14 mouse cellular contexts compared by ENCODE assay signal in the genomic region with DNA sequence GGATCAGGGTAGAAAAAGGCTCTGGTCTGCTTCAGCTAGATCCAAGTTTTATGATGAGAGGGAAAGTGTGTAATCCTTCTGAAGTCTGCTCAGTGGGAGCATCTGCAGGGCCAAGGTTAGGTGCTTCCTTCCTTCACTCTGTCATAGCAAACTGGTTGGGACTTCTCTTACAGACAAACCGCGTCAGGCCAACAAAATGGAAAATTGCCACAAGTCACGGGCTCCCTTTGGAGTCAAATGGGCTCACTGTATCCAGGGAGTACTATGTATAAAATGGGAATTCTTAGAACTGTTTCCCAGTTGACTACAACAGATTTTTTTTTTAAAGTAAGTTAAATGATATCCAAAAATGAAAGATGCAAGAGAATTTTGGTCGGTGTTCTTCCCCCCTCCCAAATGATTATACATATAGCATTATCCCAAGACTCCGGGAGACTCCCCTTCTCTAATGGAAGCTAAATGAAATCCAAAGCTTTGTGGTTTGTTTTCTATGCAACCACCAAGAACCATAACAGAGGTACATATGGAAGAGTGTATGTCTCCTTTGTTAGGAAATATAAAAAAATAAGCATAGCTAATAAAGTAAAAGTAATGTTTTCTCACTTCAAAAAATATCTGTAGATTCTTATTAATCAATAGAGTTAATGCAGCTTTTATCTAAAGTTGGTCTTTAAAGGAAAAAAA.
DNase-seq lines count a peak whose midpoint lies in the region; ATAC-seq and TF ChIP-seq lines count a peak whose summit lies in the region.
"Had no signal": no experiment of that assay in that cellular context is flagged by ENCODE, and none has a peak within 500 bp of the region (broad histone marks: within the 10 kb centered on the region; RNA-seq: fewer than 3 reads in every experiment).

No protein-coding gene starts in this region.

- H3K36me3 ChIP-seq in forebrain, embryonic 12.5 days (replicated peaks): no peaks in the 10 kb centered on the region
- no peaks in the 10 kb centered on the region for H3K36me3 ChIP-seq in hindbrain, embryonic 14.5 days (replicated peaks; ENCODE audit: control insufficient read depth, insufficient read depth)
- H3K36me3 ChIP-seq in midbrain, embryonic 16.5 days (ENCODE audit: control insufficient read depth, insufficient read depth, low read length): no peaks in the 10 kb centered on the region
- H3K36me3 ChIP-seq: limb, embryonic 13.5 days had no signal

- H3K4me1 ChIP-seq in forebrain, embryonic 12.5 days: peaks cover 20% of the 10 kb centered on the region
- peaks cover 28% of the 10 kb centered on the region for H3K4me1 ChIP-seq in hindbrain, embryonic 14.5 days (replicated peaks; ENCODE audit: control insufficient read depth, insufficient read depth, low read length)
- H3K4me1 ChIP-seq in midbrain, embryonic 16.5 days (ENCODE audit: control insufficient read depth, insufficient read depth, low read length): peaks cover 27% of the 10 kb centered on the region

- H3K27me3 ChIP-seq in forebrain, embryonic 12.5 days: no peaks in the 10 kb centered on the region
- no peaks in the 10 kb centered on the region for H3K27me3 ChIP-seq in hindbrain, embryonic 14.5 days (ENCODE audit: control insufficient read depth, insufficient read depth, low read length)
- no peaks in the 10 kb centered on the region for H3K27me3 ChIP-seq in midbrain, embryonic 16.5 days (ENCODE audit: control insufficient read depth, insufficient read depth, low read depth, low read length)
- H3K27me3 ChIP-seq: limb, embryonic 13.5 days had no signal

- peak overlapping the region; percentile 94 for H3K27ac ChIP-seq in layer of hippocampus, adult 2 months
- H3K27ac ChIP-seq in forebrain, embryonic 12.5 days: peak overlapping the region; percentile 63
- peak overlapping the region; percentile 87 for H3K27ac ChIP-seq in hindbrain, embryonic 14.5 days
- H3K27ac ChIP-seq in midbrain, embryonic 16.5 days (ENCODE audit: low read length): peak overlapping the region; percentile 86
- H3K27ac ChIP-seq: limb, embryonic 13.5 days had no signal

- H3K4me2 ChIP-seq in forebrain, embryonic 12.5 days: no peak overlapping the region
- H3K4me2 ChIP-seq in hindbrain, embryonic 14.5 days (replicated peaks): peak overlapping the region; percentile 24; the same call in 1 of the 2 replicates
- H3K4me2 ChIP-seq in midbrain, embryonic 16.5 days (ENCODE audit: low read length): no peak overlapping the region; the same call in 1 of the 2 replicates
- H3K4me2 ChIP-seq: limb, embryonic 13.5 days had no signal

- no peak overlapping the region for H3K9ac ChIP-seq in forebrain, embryonic 12.5 days
- no peak overlapping the region for H3K9ac ChIP-seq in hindbrain, embryonic 14.5 days
- no peak overlapping the region for H3K9ac ChIP-seq in midbrain, embryonic 16.5 days (ENCODE audit: low read depth, low read length)
- H3K9ac ChIP-seq: limb, embryonic 13.5 days had no signal

- no peaks in the 10 kb centered on the region for H3K9me3 ChIP-seq in forebrain, embryonic 12.5 days
- no peaks in the 10 kb centered on the region for H3K9me3 ChIP-seq in hindbrain, embryonic 14.5 days (ENCODE audit: control insufficient read depth, low read length)
- H3K9me3 ChIP-seq in midbrain, embryonic 16.5 days (replicated peaks; ENCODE audit: control insufficient read depth, low read length, poor library complexity, severe bottlenecking): no peaks in the 10 kb centered on the region
- H3K9me3 ChIP-seq: limb, embryonic 13.5 days had no signal

- ATAC-seq in forebrain, embryonic 12.5 days (ENCODE audit: low FRiP score): peak; percentile 54
- no peak for ATAC-seq in hindbrain, embryonic 14.5 days (ENCODE audit: low FRiP score)
- peak; percentile 59 for ATAC-seq in midbrain, embryonic 16.5 days
- ATAC-seq: intestine, postnatal 0 days had no signal

- H3K4me3 ChIP-seq in layer of hippocampus, adult 2 months: peak overlapping the region; percentile 10; the same call in 1 of the 2 replicates
- no peak overlapping the region for H3K4me3 ChIP-seq in forebrain, embryonic 12.5 days (replicated peaks)
- no peak overlapping the region for H3K4me3 ChIP-seq in hindbrain, embryonic 14.5 days (replicated peaks; ENCODE audit: low read length)
- no peak overlapping the region for H3K4me3 ChIP-seq in midbrain, embryonic 16.5 days (ENCODE audit: low read depth, low read length)
- H3K4me3 ChIP-seq: erythroblast, embryonic 14.5 days; limb, embryonic 13.5 days had no signal

- no peak for DNase-seq in layer of hippocampus, adult 2 months (ENCODE audit: low spot score in 2 of 2)
- no peak for DNase-seq in layer of hippocampus, adult 18-20 months (ENCODE audit: low spot score in 2 of 2)
- peak; percentile 49 for DNase-seq in hindbrain, embryonic 14.5 days (ENCODE audit: low spot score)
- no peak for DNase-seq in thymus, postnatal 14 days
- DNase-seq in Muller cell, postnatal 12 days (ENCODE audit: inconsistent ontology term): no peak
- no peak for DNase-seq in right cerebral cortex, postnatal 14 days
- DNase-seq: B cell, adult 2 months; lung, postnatal 4 days; thymus, postnatal 4 days had no signal

- TF ChIP-seq CTCF in layer of hippocampus, adult 2 months (conservative IDR thresholded peaks at IDR 0.05): no peak

- 71% methylated on average over 5 of the region's 5 CpGs for WGBS in forebrain, embryonic 12.5 days
- WGBS in hindbrain, embryonic 14.5 days: 39% methylated on average over 5 of the region's 5 CpGs
- 24% methylated on average over 5 of the region's 5 CpGs for WGBS in midbrain, embryonic 16.5 days
